Mouse (Mus musculus) kidney, adult 2 months (tissue): ENCODE data around the gene Zbtb18.
"Not testable (repeated sequence)": the region's sequence is repeated elsewhere in the genome, so short reads cannot be mapped to it uniquely, and the experiment has no call there.

ENCODE experiments used
- CTCF ChIP-seq: fragments of 200-500 bp; conservative IDR thresholded peaks from 2 replicates; pipeline ENCODE4 v1.5.1; 2011; ENCODE audit warnings: low read depth, mild to moderate bottlenecking, control low read depth, low read length, moderate library complexity, mixed read lengths; ENCODE audit not compliant: insufficient read depth, insufficient read length
- POLR2A ChIP-seq: fragments of 200-500 bp; IDR thresholded peaks from one replicate; pipeline ENCODE4 v1.6.1; 2011; ENCODE audit warnings: low read depth, low read length, control low read depth

DNA sequence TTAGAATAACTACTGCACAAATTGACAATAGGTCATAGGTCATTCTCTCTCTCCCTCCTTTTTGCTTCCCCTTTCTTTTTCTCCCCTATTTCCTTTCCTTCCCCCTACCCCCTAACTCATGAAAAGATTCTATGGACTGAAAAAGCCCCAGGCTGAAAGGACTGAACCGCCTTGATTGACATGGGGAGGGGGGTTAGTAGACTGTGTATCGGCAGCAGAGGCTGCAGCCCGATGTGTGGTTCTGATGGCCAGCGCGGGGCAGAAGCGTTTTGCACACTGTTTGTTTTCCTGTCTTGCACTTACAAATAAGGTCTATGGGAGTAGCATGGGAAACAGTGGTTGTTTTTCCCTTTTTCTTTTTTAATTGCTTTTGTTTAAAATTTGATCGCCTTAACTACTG is 7.7 kb downstream of the Zbtb18 start:
- TF ChIP-seq CTCF, POLR2A: not testable (repeated sequence)
